Mouse (Mus musculus) megakaryocyte-erythroid progenitor cell, adult 5-6 weeks (primary cell): ENCODE data around the gene Ly6g6e. TPM values are rescaled to one million over a fixed set of nuclear protein-coding genes. Genes with fewer than 3 reads are reported as not detected.

Experiments used
- ATAC-seq: replicated peaks from 2 replicates; pipeline ENCODE4 v1.8.0; 2016; ENCODE audit warnings: mild to moderate bottlenecking, inconsistent platforms; ENCODE audit not compliant: severe bottlenecking, poor library complexity, low FRiP score, low TSS enrichment
- total RNA-seq, 2 experiments: library from RNA; stranded (forward) in 1 of 2; stranded (reverse) in 1 of 2; fragments of 200-1000, 215-1000 nt in 1 of 2; fragments of >200 nt in 1 of 2; fragmentation: Nextera tagmentation in 1 of 2; gene quantifications; 2 replicates each; pipeline ENCODE4 v1.2.3; 2014 to 2017

Ly6g6e gene
- total RNA-seq, 2 experiments from 2014 or later, result not detected

DNA sequence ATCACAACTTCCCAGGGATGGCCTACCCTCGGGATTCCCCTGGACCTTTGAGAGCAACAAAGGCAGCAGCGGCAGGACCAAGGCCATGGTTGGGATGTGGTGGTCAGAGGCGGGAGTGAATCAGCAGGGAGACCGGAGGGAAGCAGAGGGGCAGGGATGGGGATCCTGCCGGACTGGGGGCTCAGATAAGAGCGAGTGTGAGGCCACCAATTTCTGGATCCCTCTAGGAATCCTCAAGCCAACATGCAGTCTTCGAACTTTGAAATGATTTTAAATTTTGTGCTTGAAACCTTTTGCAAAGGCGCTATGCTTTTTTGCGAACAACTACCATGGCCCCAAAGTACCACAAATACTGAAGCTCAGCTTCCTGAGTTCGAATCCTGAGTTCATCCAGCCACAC, 10.6 kb upstream of the Ly6g6e start, which contains the start of gene Mpig6b:
Gene Mpig6b, minus strand, starts transcription at position 101 of the 400 bp plus-strand sequence.
- no peak for ATAC-seq

GRCm38 (mm10) chr17:35068213-35068914, 8.3 kb upstream of the Ly6g6e start:
- ATAC-seq, result no peak

DNA sequence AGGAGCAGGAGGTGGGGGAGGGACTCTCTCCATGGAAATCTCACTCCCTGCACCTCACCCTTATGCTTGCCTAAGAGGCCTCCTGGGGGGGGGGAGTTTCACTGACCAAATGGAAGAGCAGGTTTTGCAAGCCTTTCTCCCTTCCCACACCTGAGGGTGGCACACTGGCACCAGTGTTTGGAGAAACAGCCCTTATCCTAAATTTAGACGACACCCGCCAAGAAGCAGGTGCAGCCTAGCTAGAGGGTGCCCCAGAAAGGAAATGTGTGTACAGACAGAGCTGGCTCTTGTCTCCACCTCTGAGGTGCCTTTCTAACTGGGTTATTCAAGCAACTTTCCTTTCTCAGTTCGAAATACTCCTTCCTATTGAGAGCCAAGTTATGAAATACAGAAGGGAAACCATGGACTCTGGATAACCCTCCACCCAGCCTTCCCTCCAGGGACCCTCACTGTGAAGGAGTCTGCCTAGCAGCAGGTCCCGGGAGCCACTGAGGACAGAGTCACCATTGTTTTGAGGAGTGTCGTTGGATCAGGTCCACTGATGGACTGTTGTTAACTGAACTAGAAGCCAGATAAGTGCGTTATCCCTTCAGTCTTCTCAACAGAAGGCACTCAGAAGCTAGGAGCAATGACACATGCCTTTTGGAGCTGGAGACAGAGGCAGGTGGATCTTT, 6.0 kb upstream of the Ly6g6e start:
- 0 out of 2 replicates have a peak, but pooled peaks have one; percentile 22 for ATAC-seq

DNA sequence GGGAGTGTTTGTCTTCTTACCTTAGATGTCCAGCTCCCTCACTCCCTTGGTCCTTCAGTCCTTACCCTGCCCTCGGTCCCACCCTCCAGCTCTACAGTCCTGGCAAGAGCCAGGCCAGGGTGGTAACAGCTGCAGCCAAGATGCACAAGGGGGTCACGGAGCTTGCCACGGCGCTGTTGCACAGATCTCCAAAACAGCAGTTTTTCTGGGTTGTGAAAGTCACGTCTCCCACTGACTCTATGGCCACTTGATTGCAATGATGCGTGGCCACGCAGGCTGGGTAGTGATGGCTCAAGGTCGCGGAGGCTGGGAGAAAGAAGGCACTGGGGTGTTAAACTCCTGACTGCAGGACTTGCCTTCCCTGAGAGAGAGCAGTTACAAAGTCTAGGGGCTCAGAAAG, 5.2 kb upstream of the Ly6g6e start:
- ATAC-seq, result no peak

DNA sequence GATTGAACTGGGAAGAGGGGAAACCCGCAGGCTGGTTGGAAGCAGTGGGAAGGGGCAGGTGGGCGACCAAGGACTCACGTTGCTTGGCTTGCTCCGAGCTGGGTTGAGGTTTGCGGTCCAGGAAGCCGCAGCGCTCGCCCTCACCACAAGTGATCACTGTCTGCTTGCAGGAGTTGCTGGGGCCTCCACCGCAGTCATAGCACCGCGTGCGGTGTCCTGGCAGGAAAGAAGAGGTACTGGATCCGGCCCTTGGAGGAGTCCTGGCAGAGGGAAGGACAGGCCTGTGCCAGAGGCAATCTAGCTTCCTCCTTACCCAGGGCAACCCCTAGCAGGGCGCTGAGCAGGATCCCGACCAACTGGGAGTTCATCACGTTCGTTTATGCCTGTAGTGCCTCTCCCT, 2.6 kb upstream of the Ly6g6e start:
- no peak for ATAC-seq

GRCm38 (mm10) chr17:35077285-35077684, 583 bp downstream of the Ly6g6e start:
- ATAC-seq, result no peak

GRCm38 (mm10) chr17:35077786-35078233, 1.1 kb downstream of the Ly6g6e start, which contains the start of gene Ly6g6d:
Gene Ly6g6d (minus strand): TSS chr17:35078065.
- no peak for ATAC-seq

DNA sequence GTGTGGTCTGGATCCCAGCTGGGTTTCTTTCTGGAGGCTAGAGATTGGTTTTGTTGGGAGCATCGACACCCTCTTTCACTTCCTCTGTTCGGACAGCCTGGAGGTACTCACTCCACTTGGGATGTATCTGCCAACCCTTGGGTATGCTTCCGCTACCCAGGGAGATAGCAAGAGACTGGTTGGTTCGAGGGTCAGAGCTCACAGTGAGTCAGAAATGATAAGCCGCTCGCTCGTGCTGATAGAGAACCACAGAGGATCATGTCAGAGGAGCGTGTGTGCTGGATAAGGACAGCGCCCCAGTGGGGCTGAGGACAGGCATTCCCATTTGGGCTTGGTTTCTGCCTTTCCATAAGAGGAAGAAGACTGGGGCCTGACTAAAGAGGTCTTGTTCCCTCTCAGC, 3.1 kb downstream of the Ly6g6e start:
- peak; percentile 93 for ATAC-seq

DNA sequence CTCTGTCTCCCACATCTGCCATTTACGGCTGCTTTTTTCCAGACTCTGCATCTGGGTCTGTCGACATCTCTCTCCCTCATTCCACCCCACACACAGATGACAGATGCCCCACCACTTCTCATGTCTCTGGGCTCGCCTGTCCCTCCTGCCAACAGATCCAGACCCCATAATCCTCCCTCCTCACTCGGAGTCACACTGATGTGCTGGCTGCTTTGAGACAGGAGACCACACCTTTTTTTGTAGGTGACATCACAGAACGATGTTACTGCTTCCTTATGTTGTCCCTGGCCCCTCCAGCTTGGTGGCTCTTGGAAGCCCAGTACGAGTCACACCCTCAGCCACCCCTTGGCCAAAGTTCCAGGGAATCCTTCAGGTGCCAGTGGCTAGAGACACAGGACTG, 3.5 kb downstream of the Ly6g6e start:
- ATAC-seq, result peak; percentile 29

DNA sequence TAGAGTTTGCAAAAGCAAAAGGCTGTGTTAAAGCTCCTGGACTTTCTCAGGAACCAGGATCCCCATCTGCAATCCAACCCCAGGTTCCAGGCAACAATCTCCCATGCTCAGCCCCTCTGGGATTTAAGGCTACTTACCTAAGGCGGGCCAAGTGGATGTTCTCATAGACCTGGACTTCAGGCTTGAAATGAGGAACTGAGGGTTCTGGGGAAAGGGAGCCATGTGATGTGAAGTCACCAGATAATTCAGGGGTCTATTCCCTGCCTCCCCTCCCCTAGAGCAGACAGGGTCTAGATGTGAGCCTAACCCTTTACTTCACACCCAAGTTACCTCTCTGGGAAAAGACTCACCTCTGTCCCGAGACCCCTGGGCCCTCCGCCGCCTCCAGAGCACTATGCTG, 4.0 kb downstream of the Ly6g6e start:
- no peak for ATAC-seq

DNA sequence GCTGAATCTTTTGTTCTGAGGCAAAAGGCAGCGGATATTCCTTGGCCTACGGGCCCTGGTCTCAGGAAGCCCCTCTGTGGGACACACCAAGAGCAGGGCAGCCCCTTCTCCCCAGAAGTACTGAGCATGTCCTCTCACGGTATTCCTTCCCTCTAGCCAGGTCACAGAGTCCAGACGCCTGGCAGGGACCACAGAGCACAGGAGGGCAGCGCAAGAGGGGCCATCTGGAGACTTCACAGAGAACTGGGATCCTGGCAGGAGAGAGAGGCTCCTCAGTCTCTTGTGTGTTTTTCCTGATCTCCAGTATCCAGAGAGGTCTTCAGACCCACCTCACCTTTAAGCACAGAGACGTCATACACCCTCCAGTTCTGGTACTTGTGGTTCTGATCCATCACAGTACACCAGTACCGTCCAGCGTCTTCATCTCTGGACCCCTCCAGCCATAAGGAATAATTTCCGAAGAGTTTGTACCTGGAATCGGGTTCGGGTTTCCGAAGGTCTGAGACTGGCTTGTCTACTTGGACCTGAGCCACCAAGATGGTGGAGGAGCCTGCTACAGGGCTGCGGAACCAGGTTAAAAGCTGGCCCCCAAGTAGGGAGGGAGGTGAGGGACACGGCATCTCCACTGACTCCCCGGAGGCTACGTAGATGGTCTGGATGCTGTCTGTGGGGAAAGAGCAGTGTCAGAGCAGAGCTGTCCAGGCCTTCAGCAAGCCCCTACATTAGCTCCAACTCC, 6.3 kb downstream of the Ly6g6e start:
- ATAC-seq, result no peak

- no peak for ATAC-seq
Measured at GRCm38 (mm10) chr17:35083929-35084497, 7.3 kb downstream of the Ly6g6e start.

GRCm38 (mm10) chr17:35085208-35085865, 8.6 kb downstream of the Ly6g6e start, which contains the start of gene Ly6g6f:
Gene Ly6g6f (minus strand): TSS chr17:35085610.
- ATAC-seq, result no peak

- no peak for ATAC-seq
Measured at GRCm38 (mm10) chr17:35088151-35088550, 11.4 kb downstream of the Ly6g6e start.

DNA sequence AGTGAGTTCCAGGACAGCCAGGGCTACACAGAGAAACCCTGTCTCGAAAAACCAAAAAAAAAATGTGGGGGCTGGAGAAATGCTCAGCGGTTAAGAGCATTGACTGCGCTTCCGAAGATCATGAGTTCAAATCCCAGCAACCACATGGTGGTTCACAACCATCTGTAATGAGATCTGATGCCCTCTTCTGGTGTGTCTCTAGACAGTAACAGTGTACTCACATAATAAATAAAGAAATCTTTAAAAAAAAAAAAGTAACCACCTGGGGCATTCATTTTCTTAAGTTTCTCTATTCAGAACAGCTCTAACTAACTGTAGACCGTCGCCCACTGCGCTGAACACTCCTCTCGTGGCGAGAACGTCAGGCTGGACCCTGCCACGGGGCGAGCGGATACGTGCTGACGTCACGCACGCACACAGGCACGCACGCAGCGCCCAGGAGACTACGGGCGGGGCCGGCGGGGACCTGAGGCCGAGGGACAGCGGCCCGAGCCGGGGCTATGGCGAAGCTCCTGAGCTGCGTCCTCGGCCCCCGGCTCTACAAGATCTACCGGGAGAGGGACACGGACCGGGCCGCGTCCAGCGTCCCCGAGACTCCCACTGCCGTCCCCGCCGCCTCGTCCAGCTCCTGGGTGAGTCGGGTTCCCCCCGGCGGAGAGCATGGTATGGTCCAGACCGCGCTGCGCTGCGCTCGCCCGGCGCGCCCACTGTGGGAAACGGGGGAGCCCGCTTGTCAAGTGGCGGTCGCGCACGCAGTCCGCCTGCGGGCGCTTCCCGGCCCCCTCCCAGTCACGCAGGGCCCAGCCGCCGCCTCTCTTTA, 12.3 kb downstream of the Ly6g6e start, which contains the start of gene Abhd16a:
Gene Abhd16a, plus strand, starts transcription at position 439 of the 820 bp plus-strand sequence.
- peak; percentile 86 for ATAC-seq

GRCm38 (mm10) chr17:35090166-35090932, 13.6 kb downstream of the Ly6g6e start:
- peak; percentile 84 for ATAC-seq

DNA sequence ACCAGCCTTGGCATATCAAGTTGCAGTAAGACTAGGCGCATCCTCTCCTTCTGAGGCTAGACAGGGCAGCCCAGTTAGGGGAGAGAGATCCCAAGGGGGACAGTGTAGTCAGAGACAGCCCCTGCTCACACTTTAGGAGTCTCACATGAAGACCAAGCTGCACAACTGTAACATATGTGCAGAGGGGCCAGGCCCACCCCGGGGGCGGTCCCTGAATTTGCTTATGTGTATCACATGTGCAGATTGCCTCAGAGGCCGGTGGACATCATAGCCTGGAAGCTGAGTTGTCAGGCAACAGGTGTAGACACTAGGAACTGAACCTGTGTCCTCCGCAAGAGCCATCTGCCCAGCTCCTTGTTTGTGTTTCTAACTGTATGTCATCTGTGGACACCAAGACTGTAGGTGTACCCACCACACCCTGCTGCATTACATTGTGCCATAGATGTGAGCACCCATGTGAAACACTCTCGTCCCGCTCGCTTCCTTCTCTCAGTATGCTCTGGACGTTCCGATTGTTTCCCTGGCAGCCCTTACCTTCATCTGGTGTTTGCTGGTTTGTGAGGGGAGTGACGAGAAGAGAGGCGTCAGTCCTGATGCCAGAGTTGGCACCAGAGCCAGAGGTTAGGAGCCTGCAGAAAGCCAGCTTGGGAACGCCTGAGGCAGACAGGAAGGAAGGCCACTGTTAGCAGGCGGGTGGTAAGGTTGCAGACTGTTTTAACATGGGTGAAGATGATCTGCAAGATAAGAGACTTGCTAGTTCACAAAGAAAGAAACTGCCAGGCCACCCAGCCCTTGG, 15.9 kb downstream of the Ly6g6e start:
- no peak for ATAC-seq
